Mouse (Mus musculus) heart, embryonic 15.5 days (tissue): ENCODE measurements at regions not wholly inside any gene's neighbourhood (a gene's known extent, or its start where the extent isn't known, plus 50 kb on each side); places are given as distances from the start of the nearest gene placed in this dataset.

Experiments used
- ATAC-seq: fragments of 200-750 bp; cut with Nextera tagmentation; replicated peaks from 2 replicates; pipeline ENCODE4 v1.8.0; 2017; ENCODE audit warnings: low read depth, moderate TSS enrichment; ENCODE audit not compliant: insufficient number of reproducible peaks, insufficient read depth, low FRiP score
- H3K27ac ChIP-seq: fragments of 300-500 bp; sonication (generic); 2 replicates; pipeline ENCODE4 v1.5.1; 2015; ENCODE audit warnings: mild to moderate bottlenecking, inconsistent platforms
- H3K27me3 ChIP-seq: fragments of 300-500 bp; sonication (generic); 2 replicates; pipeline ENCODE4 v1.6.1; 2015; ENCODE audit warnings: inconsistent platforms
- H3K36me3 ChIP-seq: fragments of 300-500 bp; sonication (generic); 2 replicates; pipeline ENCODE4 v1.6.1; 2015; ENCODE audit warnings: mild to moderate bottlenecking, inconsistent platforms
- H3K4me1 ChIP-seq: fragments of 300-500 bp; sonication (generic); replicated peaks from 2 replicates; pipeline ENCODE4 v1.6.1; 2015; ENCODE audit warnings: inconsistent platforms
- H3K4me2 ChIP-seq: fragments of 300-500 bp; sonication (generic); 2 replicates; pipeline ENCODE4 v1.6.1; 2015; ENCODE audit warnings: inconsistent platforms, mild to moderate bottlenecking, moderate library complexity
- H3K4me3 ChIP-seq: fragments of 300-500 bp; sonication (generic); 2 replicates; pipeline ENCODE4 v1.5.1; 2015; ENCODE audit warnings: mild to moderate bottlenecking, inconsistent platforms
- H3K9ac ChIP-seq: fragments of 300-500 bp; sonication (generic); 2 replicates; pipeline ENCODE4 v1.6.1; 2015; ENCODE audit warnings: mild to moderate bottlenecking, inconsistent platforms
- H3K9me3 ChIP-seq: fragments of 300-500 bp; sonication (generic); replicated peaks from 2 replicates; pipeline ENCODE4 v1.6.1; 2016; ENCODE audit warnings: inconsistent platforms
- WGBS: fragments of 180-500 bp; shearing (Covaris S2); methylation state at CpG from one replicate; pipeline ENCODE4 v1.1.7; 2015; ENCODE audit warnings: mixed read lengths; 5-methylcytosine and 5-hydroxymethylcytosine counted together

GRCm38 (mm10) chr12:5805731-5806130 is 430.2 kb upstream of the Klhl29 start:
- no peak overlapping the region for H3K27ac ChIP-seq
- no peaks in the 10 kb centered on the region for H3K4me1 ChIP-seq
- WGBS, result 77% methylated on average over 2 of the region's 2 CpGs
- no peak overlapping the region for H3K4me2 ChIP-seq
- no peaks in the 10 kb centered on the region for H3K9me3 ChIP-seq
- no peak for ATAC-seq
- H3K4me3 ChIP-seq, result no peak overlapping the region
- no peak overlapping the region for H3K9ac ChIP-seq
- H3K36me3 ChIP-seq, result no peaks in the 10 kb centered on the region
- no peaks in the 10 kb centered on the region for H3K27me3 ChIP-seq

DNA sequence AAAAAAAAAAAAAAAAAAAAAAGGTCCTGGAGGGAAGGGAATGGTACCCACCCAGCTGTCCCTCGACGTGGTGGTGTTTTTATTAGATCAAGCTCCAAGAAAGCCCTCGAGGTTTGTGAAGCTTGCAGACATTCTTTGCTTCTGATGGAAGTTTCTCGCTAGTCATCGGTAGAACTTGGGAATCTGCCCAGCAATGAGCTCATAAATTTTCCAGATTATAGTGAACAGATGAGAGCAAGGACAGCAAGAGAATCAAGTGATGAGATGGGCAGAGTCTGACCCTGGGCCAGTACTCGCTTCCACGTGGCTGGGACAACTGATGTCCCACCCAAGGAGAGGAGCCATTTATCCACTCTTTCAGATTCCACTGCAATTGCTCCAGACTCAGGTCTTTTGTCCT is 417.6 kb upstream of the Klhl29 start:
- no peaks in the 10 kb centered on the region for H3K4me1 ChIP-seq
- no peak overlapping the region for H3K4me3 ChIP-seq
- 53% methylated on average over 7 of the region's 7 CpGs for WGBS
- H3K9ac ChIP-seq, result no peak overlapping the region
- no peak overlapping the region for H3K27ac ChIP-seq
- H3K27me3 ChIP-seq, result no peaks in the 10 kb centered on the region
- ATAC-seq, result no peak
- no peaks in the 10 kb centered on the region for H3K9me3 ChIP-seq
- no peak overlapping the region for H3K4me2 ChIP-seq
- H3K36me3 ChIP-seq, result no peaks in the 10 kb centered on the region

GRCm38 (mm10) chr12:5787074-5787813 is 411.8 kb upstream of the Klhl29 start:
- no peaks in the 10 kb centered on the region for H3K36me3 ChIP-seq
- H3K4me3 ChIP-seq, result no peak overlapping the region
- H3K9ac ChIP-seq, result no peak overlapping the region
- no peaks in the 10 kb centered on the region for H3K4me1 ChIP-seq
- no peaks in the 10 kb centered on the region for H3K9me3 ChIP-seq
- H3K27ac ChIP-seq, result no peak overlapping the region
- no peaks in the 10 kb centered on the region for H3K27me3 ChIP-seq
- no peak for ATAC-seq
- H3K4me2 ChIP-seq, result no peak overlapping the region
- WGBS, result 48% methylated on average over 7 of the region's 7 CpGs

DNA sequence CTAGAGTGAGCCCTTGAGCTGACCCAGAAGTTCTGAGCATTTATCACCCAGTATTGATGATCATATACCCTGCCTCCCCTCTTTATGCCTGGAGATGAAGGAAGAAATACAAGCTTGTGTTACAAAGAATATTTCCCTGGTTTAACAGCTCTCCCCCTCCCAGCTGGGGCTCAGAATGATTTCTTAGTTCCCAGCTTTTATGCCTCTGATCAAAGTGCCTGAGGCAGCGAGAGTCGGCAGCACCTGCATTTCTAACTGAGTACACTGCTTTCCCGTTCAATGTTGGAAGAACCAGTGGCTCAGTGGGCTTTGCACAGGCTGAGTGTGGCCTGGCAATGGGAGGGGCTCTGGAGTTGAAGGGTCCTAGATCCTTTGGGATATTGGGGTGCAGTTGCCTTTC is 405.8 kb upstream of the Klhl29 start:
- Histone ChIP-seq H3K36me3 (no peaks in the 10 kb centered on the region), H3K9ac (no peak overlapping the region), H3K27me3 (no peaks in the 10 kb centered on the region), H3K9me3 (no peaks in the 10 kb centered on the region), H3K4me1 (no peaks in the 10 kb centered on the region), H3K27ac (no peak overlapping the region), H3K4me2 (no peak overlapping the region), H3K4me3 (no peak overlapping the region)
- ATAC-seq, result no peak
- WGBS, result 63% methylated on average over 3 of the region's 3 CpGs

DNA sequence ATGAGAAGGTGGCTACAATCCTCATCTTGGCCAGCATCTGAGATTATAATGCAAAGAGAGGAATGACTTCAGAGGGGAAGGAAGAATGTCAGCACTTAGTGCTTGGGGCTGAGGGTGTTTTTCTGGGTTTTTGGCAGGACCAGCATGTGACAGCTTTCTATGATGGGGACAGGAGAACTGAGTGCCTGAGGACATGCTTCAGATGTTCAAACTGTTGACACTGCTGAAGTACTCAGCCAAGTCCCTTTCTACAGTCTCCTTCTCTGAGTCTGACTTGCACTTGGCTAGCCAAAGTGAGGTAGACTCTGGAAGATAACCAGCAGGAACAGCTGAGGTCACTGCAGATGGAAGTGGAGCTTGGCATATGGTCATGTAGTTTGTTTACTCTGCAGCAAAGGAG is 402.1 kb upstream of the Klhl29 start:
- no peak for ATAC-seq
- Histone ChIP-seq H3K4me1 (no peaks in the 10 kb centered on the region), H3K4me3 (no peak overlapping the region), H3K36me3 (no peaks in the 10 kb centered on the region), H3K9me3 (no peaks in the 10 kb centered on the region), H3K27ac (no peak overlapping the region), H3K9ac (no peak overlapping the region), H3K4me2 (no peak overlapping the region), H3K27me3 (no peaks in the 10 kb centered on the region)

- 47% methylated on average over 5 of the region's 5 CpGs for WGBS
- Histone ChIP-seq H3K27ac (no peak overlapping the region), H3K4me1 (no peaks in the 10 kb centered on the region), H3K27me3 (no peaks in the 10 kb centered on the region), H3K4me2 (no peak overlapping the region), H3K9ac (no peak overlapping the region), H3K9me3 (no peaks in the 10 kb centered on the region; the same call in 1 of the 2 replicates), H3K4me3 (no peak overlapping the region), H3K36me3 (no peaks in the 10 kb centered on the region)
- ATAC-seq, result no peak
Observed at GRCm38 (mm10) chr12:5771399-5771978, 396.0 kb upstream of the Klhl29 start.

DNA sequence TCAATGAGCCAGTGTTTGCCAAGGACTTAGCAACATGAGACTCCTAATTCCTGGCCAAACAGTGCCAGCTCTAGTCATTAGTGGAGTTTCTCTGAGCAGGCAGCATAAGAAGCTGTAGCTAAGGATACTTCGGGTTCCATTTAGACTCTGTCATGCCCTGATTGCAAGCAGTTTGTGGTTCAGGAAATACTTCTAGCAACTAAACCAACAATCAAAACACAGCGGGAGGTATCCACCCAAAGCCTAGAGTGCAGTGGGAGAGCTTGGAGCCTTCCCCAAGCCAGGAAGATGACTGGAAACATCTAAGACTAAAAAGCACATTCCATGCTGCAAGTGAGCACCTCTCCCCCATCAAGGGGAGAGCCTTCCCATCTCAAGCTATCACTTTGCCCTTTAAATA is 395.0 kb upstream of the Klhl29 start:
- H3K9ac ChIP-seq, result no peak overlapping the region
- H3K27ac ChIP-seq, result no peak overlapping the region
- no peak overlapping the region for H3K4me3 ChIP-seq
- no peak for ATAC-seq
- no peak overlapping the region for H3K4me2 ChIP-seq
- no peaks in the 10 kb centered on the region for H3K4me1 ChIP-seq
- no peaks in the 10 kb centered on the region; the same call in 1 of the 2 replicates for H3K9me3 ChIP-seq
- H3K27me3 ChIP-seq, result no peaks in the 10 kb centered on the region
- no peaks in the 10 kb centered on the region for H3K36me3 ChIP-seq
- 61% methylated on average over 2 of the region's 2 CpGs for whole genome bisulfite sequencing

GRCm38 (mm10) chr12:5764445-5765170 is 389.1 kb upstream of the Klhl29 start:
- 39% methylated on average over 6 of the region's 6 CpGs for WGBS
- no peak for ATAC-seq

DNA sequence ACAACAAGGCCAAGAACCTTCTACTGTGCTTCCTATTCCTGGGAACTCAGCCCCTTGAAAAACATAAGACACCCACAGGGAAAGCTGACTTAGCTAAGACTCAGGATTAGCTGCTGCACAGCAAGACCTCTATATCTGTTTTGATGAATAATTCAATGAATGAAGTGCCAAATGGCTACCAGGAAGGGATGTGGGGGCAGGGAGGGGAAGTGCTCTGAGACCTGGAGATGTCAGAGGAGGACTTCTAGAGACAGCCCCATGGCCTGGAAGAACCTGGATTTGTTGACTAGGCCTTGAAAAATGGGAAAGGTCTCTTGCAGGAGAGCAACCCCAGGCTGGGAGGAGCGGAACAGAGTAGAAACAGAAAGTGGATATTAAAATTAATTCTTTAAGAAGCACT is 388.5 kb upstream of the Klhl29 start:
- H3K9ac ChIP-seq, result no peak overlapping the region
- no peaks in the 10 kb centered on the region for H3K9me3 ChIP-seq
- 89% methylated on average over 1 of the region's 1 CpGs for WGBS
- H3K27ac ChIP-seq, result no peak overlapping the region
- no peaks in the 10 kb centered on the region for H3K27me3 ChIP-seq
- no peak overlapping the region for H3K4me2 ChIP-seq
- H3K4me3 ChIP-seq, result no peak overlapping the region
- H3K4me1 ChIP-seq, result no peaks in the 10 kb centered on the region
- no peaks in the 10 kb centered on the region for H3K36me3 ChIP-seq
- no peak for ATAC-seq

More at GRCm38 (mm10) chr12:5764445-5765170, 389.1 kb upstream of the Klhl29 start:
- Histone ChIP-seq H3K4me3 (no peak overlapping the region), H3K9ac (no peak overlapping the region), H3K27me3 (no peaks in the 10 kb centered on the region), H3K4me2 (no peak overlapping the region), H3K36me3 (no peaks in the 10 kb centered on the region), H3K9me3 (no peaks in the 10 kb centered on the region), H3K27ac (no peak overlapping the region), H3K4me1 (no peaks in the 10 kb centered on the region)

DNA sequence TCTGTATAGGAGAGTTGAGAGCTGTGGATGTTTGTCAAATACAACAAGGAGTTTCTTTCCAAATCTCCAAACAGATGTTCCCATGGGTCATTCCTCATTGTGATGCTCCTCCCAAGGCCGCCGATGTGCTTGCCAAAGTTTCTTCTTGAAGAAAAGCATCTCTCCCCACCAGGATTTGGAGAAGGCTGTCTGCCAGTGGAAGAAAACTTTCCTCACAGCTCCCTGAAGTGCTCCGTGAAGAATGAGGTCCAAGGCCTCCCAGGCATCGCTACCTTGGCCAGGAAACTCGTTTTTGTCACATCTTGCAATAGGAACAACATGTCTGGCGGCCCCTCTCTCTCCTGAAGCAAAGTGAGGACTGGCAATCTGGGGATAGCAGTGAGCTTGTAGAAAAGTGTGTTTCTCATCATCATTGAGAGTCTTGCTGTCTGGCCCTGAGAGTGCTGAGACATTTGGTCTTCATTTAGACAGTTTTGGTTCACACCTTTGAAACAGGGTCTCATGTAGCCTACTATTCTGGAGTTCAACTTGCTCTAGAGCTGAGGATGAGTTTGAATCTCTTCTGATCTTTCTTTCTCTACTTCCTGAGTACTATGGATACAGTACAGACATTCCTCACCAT is 386.9 kb upstream of the Klhl29 start:
- no peaks in the 10 kb centered on the region for H3K36me3 ChIP-seq
- ATAC-seq, result no peak
- H3K27ac ChIP-seq, result no peak overlapping the region

DNA sequence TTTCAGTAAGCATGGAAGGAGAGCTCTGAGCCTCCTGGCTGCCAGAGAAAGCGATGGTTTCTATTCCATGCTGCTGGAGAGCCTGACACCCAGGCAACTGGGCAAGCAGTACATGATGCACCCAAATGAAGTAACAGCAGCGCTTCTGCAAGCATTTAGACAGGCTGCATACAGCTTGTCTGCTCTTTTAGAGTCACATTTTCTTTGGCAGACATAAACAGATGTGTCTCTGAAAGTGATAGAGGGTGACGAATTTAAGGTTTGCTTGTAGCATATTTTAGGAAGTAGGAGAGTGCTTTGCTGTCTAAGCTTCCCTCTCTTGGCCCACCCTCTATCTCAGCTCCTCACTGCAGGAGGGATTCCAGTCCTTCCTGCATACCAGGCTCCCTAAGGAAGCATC is 384.0 kb upstream of the Klhl29 start:
- 44% methylated on average over 3 of the region's 3 CpGs for WGBS
- H3K36me3 ChIP-seq, result no peaks in the 10 kb centered on the region
- no peak overlapping the region for H3K9ac ChIP-seq
- no peak overlapping the region for H3K4me2 ChIP-seq
- H3K27me3 ChIP-seq, result no peaks in the 10 kb centered on the region
- no peak overlapping the region for H3K27ac ChIP-seq
- H3K9me3 ChIP-seq, result no peaks in the 10 kb centered on the region
- no peak for ATAC-seq
- no peak overlapping the region for H3K4me3 ChIP-seq
- no peaks in the 10 kb centered on the region for H3K4me1 ChIP-seq

More for the DNA sequence above, 386.9 kb upstream of the Klhl29 start:
- Histone ChIP-seq H3K4me1 (no peaks in the 10 kb centered on the region), H3K27me3 (no peaks in the 10 kb centered on the region), H3K9me3 (no peaks in the 10 kb centered on the region), H3K9ac (no peak overlapping the region), H3K4me3 (no peak overlapping the region), H3K4me2 (no peak overlapping the region)
- 56% methylated on average over 6 of the region's 6 CpGs for WGBS
